Mouse (Mus musculus): ENCODE measurements at regions not wholly inside any gene's neighbourhood (a gene's known extent, or its start where the extent isn't known, plus 50 kb on each side); places are given as distances from the start of the nearest gene placed in this dataset.

DNA sequence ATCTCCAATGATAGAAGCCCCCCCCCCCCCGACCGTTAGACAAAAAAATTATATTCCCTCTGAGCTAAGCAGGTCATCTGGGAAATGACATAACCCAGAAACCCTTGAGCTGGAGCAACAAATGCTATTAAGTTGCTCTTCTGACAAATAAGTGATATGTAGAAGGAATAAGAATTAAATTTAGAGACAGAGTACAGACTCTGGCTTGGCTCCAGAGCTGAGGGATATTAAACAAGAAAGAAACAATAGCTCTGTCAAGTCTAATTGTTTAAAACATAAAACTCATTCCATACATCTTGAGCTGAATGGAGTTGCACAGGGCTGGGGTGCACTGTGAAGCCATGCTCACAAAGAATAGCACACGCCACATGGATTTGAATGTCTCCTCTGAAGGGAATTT is 407.3 kb upstream of the Gm10306 start:
- no peaks in the 10 kb centered on the region for H3K4me1 ChIP-seq (ENCODE audit: control insufficient read depth, insufficient read depth, low read length)
- no peak for ATAC-seq (replicated peaks; ENCODE audit: extremely low read depth, insufficient read depth, low FRiP score)
- H3K27me3 ChIP-seq (ENCODE audit: control insufficient read depth, insufficient read depth, low read length), result no peaks in the 10 kb centered on the region
- no peaks in the 10 kb centered on the region for H3K36me3 ChIP-seq (ENCODE audit: control insufficient read depth, insufficient read depth)
- no peaks in the 10 kb centered on the region for H3K9me3 ChIP-seq (replicated peaks; ENCODE audit: control insufficient read depth, low read length)
- no peak overlapping the region for H3K4me3 ChIP-seq (ENCODE audit: low read length)
- H3K4me2 ChIP-seq (ENCODE audit: low read depth, low read length), result no peak overlapping the region
- 61% methylated on average over 3 of the region's 3 CpGs for WGBS
- no peak overlapping the region for H3K9ac ChIP-seq (ENCODE audit: low read length)
- no peak overlapping the region for H3K27ac ChIP-seq (ENCODE audit: low read length)

GRCm38 (mm10) chr4:94160620-94161019 is 395.7 kb upstream of the Gm10306 start:
- no peak overlapping the region for H3K9ac ChIP-seq (ENCODE audit: low read length)

GRCm38 (mm10) chr4:94173096-94173495 is 383.2 kb upstream of the Gm10306 start:
- Histone ChIP-seq H3K27me3 (ENCODE audit: control insufficient read depth, insufficient read depth, low read length) (no peaks in the 10 kb centered on the region), H3K36me3 (ENCODE audit: control insufficient read depth, insufficient read depth) (no peaks in the 10 kb centered on the region), H3K27ac (ENCODE audit: low read length) (no peak overlapping the region), H3K9ac (ENCODE audit: low read length) (no peak overlapping the region), H3K9me3 (replicated peaks; ENCODE audit: control insufficient read depth, low read length) (no peaks in the 10 kb centered on the region), H3K4me1 (ENCODE audit: control insufficient read depth, insufficient read depth, low read length) (no peaks in the 10 kb centered on the region), H3K4me3 (ENCODE audit: low read length) (no peak overlapping the region), H3K4me2 (ENCODE audit: low read depth, low read length) (no peak overlapping the region)
- no peak for ATAC-seq (replicated peaks; ENCODE audit: extremely low read depth, insufficient read depth, low FRiP score)
- WGBS, result 77% methylated on average over 2 of the region's 2 CpGs

More at GRCm38 (mm10) chr4:94160620-94161019, 395.7 kb upstream of the Gm10306 start:
- no peak overlapping the region for H3K4me3 ChIP-seq (ENCODE audit: low read length)
- no peaks in the 10 kb centered on the region for H3K9me3 ChIP-seq (replicated peaks; ENCODE audit: control insufficient read depth, low read length)
- no peaks in the 10 kb centered on the region for H3K27me3 ChIP-seq (ENCODE audit: control insufficient read depth, insufficient read depth, low read length)
- no peaks in the 10 kb centered on the region for H3K36me3 ChIP-seq (ENCODE audit: control insufficient read depth, insufficient read depth)
- WGBS, result 66% methylated on average over 2 of the region's 2 CpGs
- ATAC-seq (replicated peaks; ENCODE audit: extremely low read depth, insufficient read depth, low FRiP score), result no peak
- no peaks in the 10 kb centered on the region for H3K4me1 ChIP-seq (ENCODE audit: control insufficient read depth, insufficient read depth, low read length)
- no peak overlapping the region for H3K4me2 ChIP-seq (ENCODE audit: low read depth, low read length)
- no peak overlapping the region for H3K27ac ChIP-seq (ENCODE audit: low read length)

GRCm38 (mm10) chr4:94186997-94187396 is 369.3 kb upstream of the Gm10306 start:
- 0 out of 2 replicates have a peak, but pooled peaks have one; percentile 23 for ATAC-seq (replicated peaks; ENCODE audit: extremely low read depth, insufficient read depth, low FRiP score)
- Histone ChIP-seq H3K27me3 (ENCODE audit: control insufficient read depth, insufficient read depth, low read length) (no peaks in the 10 kb centered on the region), H3K9ac (ENCODE audit: low read length) (no peak overlapping the region), H3K4me3 (ENCODE audit: low read length) (no peak overlapping the region), H3K36me3 (ENCODE audit: control insufficient read depth, insufficient read depth) (no peaks in the 10 kb centered on the region), H3K4me2 (ENCODE audit: low read depth, low read length) (no peak overlapping the region), H3K27ac (ENCODE audit: low read length) (no peak overlapping the region), H3K9me3 (replicated peaks; ENCODE audit: control insufficient read depth, low read length) (no peaks in the 10 kb centered on the region), H3K4me1 (ENCODE audit: control insufficient read depth, insufficient read depth, low read length) (peaks cover 10% of the 10 kb centered on the region)
- 41% methylated on average over 4 of the region's 4 CpGs for WGBS

GRCm38 (mm10) chr4:94188354-94188753 is 368.0 kb upstream of the Gm10306 start:
- H3K4me3 ChIP-seq (ENCODE audit: low read length), result no peak overlapping the region
- no peak overlapping the region for H3K9ac ChIP-seq (ENCODE audit: low read length)
- no peaks in the 10 kb centered on the region for H3K36me3 ChIP-seq (ENCODE audit: control insufficient read depth, insufficient read depth)
- H3K4me1 ChIP-seq (ENCODE audit: control insufficient read depth, insufficient read depth, low read length), result peaks cover 10% of the 10 kb centered on the region
- no peaks in the 10 kb centered on the region for H3K27me3 ChIP-seq (ENCODE audit: control insufficient read depth, insufficient read depth, low read length)
- 0 out of 2 replicates have a peak, but pooled peaks have one; percentile 37 for ATAC-seq (replicated peaks; ENCODE audit: extremely low read depth, insufficient read depth, low FRiP score)
- H3K27ac ChIP-seq (ENCODE audit: low read length), result no peak overlapping the region
- 40% methylated on average over 2 of the region's 2 CpGs for WGBS
- H3K4me2 ChIP-seq (ENCODE audit: low read depth, low read length), result no peak overlapping the region
- no peaks in the 10 kb centered on the region for H3K9me3 ChIP-seq (replicated peaks; ENCODE audit: control insufficient read depth, low read length)

GRCm38 (mm10) chr4:94188888-94189287 is 367.5 kb upstream of the Gm10306 start:
- peak; percentile 72 for ATAC-seq (replicated peaks; ENCODE audit: extremely low read depth, insufficient read depth, low FRiP score)
- Histone ChIP-seq H3K36me3 (ENCODE audit: control insufficient read depth, insufficient read depth) (no peaks in the 10 kb centered on the region), H3K4me1 (ENCODE audit: control insufficient read depth, insufficient read depth, low read length) (peaks cover 10% of the 10 kb centered on the region), H3K4me2 (ENCODE audit: low read depth, low read length) (no peak overlapping the region), H3K4me3 (ENCODE audit: low read length) (no peak overlapping the region), H3K27ac (ENCODE audit: low read length) (peak overlapping the region; percentile 33; the same call in 1 of the 2 replicates), H3K27me3 (ENCODE audit: control insufficient read depth, insufficient read depth, low read length) (no peaks in the 10 kb centered on the region), H3K9me3 (replicated peaks; ENCODE audit: control insufficient read depth, low read length) (no peaks in the 10 kb centered on the region), H3K9ac (ENCODE audit: low read length) (no peak overlapping the region)
- 18% methylated on average over 3 of the region's 3 CpGs for WGBS

- H3K9me3 ChIP-seq (replicated peaks; ENCODE audit: control insufficient read depth, low read length), result no peaks in the 10 kb centered on the region
- no peaks in the 10 kb centered on the region for H3K36me3 ChIP-seq (ENCODE audit: control insufficient read depth, insufficient read depth)
- H3K27ac ChIP-seq (ENCODE audit: low read length), result no peak overlapping the region
- no peak for ATAC-seq (replicated peaks; ENCODE audit: extremely low read depth, insufficient read depth, low FRiP score)
- no peaks in the 10 kb centered on the region for H3K27me3 ChIP-seq (ENCODE audit: control insufficient read depth, insufficient read depth, low read length)
- no peak overlapping the region for H3K4me2 ChIP-seq (ENCODE audit: low read depth, low read length)
- 59% methylated on average over 2 of the region's 2 CpGs for WGBS
- H3K9ac ChIP-seq (ENCODE audit: low read length), result no peak overlapping the region
- no peak overlapping the region for H3K4me3 ChIP-seq (ENCODE audit: low read length)
- peaks cover 10% of the 10 kb centered on the region for H3K4me1 ChIP-seq (ENCODE audit: control insufficient read depth, insufficient read depth, low read length)
These were observed 365.4 kb upstream of the Gm10306 start for GRCm38 (mm10) chr4:94190940-94191339.

DNA sequence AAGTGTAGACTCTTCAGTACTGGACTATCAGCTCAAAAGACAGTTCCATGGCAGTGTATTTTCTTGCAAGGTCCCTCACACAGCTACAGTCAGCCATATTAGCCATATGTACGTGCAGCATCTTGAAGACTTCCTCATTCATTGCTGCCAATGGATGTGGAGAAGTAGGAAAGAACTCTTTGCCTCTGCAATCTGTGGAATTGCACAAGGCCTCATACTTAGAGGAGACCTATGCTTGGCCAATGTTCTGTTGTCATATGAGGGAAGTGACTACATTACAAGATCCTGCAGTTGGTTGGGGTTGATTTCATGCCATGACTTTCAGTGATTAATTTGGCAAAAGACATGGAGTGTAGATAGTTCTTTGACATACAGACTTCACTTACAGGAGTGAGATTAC is 340.1 kb upstream of the Gm10306 start:
- no peaks in the 10 kb centered on the region for H3K27me3 ChIP-seq (ENCODE audit: control insufficient read depth, insufficient read depth, low read length)
- no peaks in the 10 kb centered on the region for H3K36me3 ChIP-seq (ENCODE audit: control insufficient read depth, insufficient read depth)
- no peaks in the 10 kb centered on the region for H3K4me1 ChIP-seq (ENCODE audit: control insufficient read depth, insufficient read depth, low read length)
- no peak overlapping the region for H3K4me2 ChIP-seq (ENCODE audit: low read depth, low read length)
- 67% methylated on average over 1 of the region's 1 CpGs for WGBS
- no peak overlapping the region for H3K27ac ChIP-seq (ENCODE audit: low read length)
- H3K9ac ChIP-seq (ENCODE audit: low read length), result no peak overlapping the region
- no peaks in the 10 kb centered on the region for H3K9me3 ChIP-seq (replicated peaks; ENCODE audit: control insufficient read depth, low read length)
- ATAC-seq (replicated peaks; ENCODE audit: extremely low read depth, insufficient read depth, low FRiP score), result no peak
- H3K4me3 ChIP-seq (ENCODE audit: low read length), result no peak overlapping the region

- no peak overlapping the region for H3K27ac ChIP-seq (ENCODE audit: low read length)
- no peak overlapping the region for H3K9ac ChIP-seq (ENCODE audit: low read length)
- H3K36me3 ChIP-seq (ENCODE audit: control insufficient read depth, insufficient read depth), result no peaks in the 10 kb centered on the region
- no peak overlapping the region for H3K4me3 ChIP-seq (ENCODE audit: low read length)
- WGBS, result 88% methylated on average over 2 of the region's 2 CpGs
- ATAC-seq (replicated peaks; ENCODE audit: extremely low read depth, insufficient read depth, low FRiP score), result no peak
- 0 out of 2 replicates have a peak, but pooled peaks cover 4% of the 10 kb centered on the region for H3K9me3 ChIP-seq (replicated peaks; ENCODE audit: control insufficient read depth, low read length)
- no peaks in the 10 kb centered on the region for H3K27me3 ChIP-seq (ENCODE audit: control insufficient read depth, insufficient read depth, low read length)
- no peak overlapping the region for H3K4me2 ChIP-seq (ENCODE audit: low read depth, low read length)
- H3K4me1 ChIP-seq (ENCODE audit: control insufficient read depth, insufficient read depth, low read length), result no peaks in the 10 kb centered on the region
These were observed 320.6 kb upstream of the Gm10306 start for GRCm38 (mm10) chr4:94235650-94236206.
